Mouse (Mus musculus): ENCODE results near the gene Trio. TPM values are rescaled to one million over a fixed set of nuclear protein-coding genes. Genes with fewer than 3 reads are reported as not detected.

Trio gene
- polyA plus RNA-seq, 1 experiment, result 49.9 TPM

- TF ChIP-seq POLR2A (IDR thresholded peaks at IDR 0.05; ENCODE audit: borderline replicate concordance, low read depth, low read length), result no peak
- TF ChIP-seq CTCF (IDR thresholded peaks at IDR 0.05; ENCODE audit: low read depth, low read length), result no peak
- H3K4me3 ChIP-seq (ENCODE audit: insufficient read depth, low read length), result no peak overlapping the region
- H3K27ac ChIP-seq (ENCODE audit: insufficient read depth, low read depth, low read length), result no peak overlapping the region
- peaks cover 5% of the 10 kb centered on the region; the same call in 1 of the 2 replicates for H3K4me1 ChIP-seq (ENCODE audit: control insufficient read depth, insufficient read depth, low read length)
Measured at GRCm38 (mm10) chr15:27802243-27802642, 223.4 kb downstream of the Trio start.

- TF ChIP-seq CTCF (IDR thresholded peaks at IDR 0.05; ENCODE audit: low read depth, low read length) (no peak), POLR2A (IDR thresholded peaks at IDR 0.05; ENCODE audit: borderline replicate concordance, low read depth, low read length) (no peak)
Measured at GRCm38 (mm10) chr15:27801177-27801576, 224.5 kb downstream of the Trio start.

GRCm38 (mm10) chr15:27797480-27798155 lies 228.0 kb downstream of the Trio start:
- H3K27ac ChIP-seq (ENCODE audit: insufficient read depth, low read depth, low read length), result no peak overlapping the region
- peaks cover 6% of the 10 kb centered on the region; the same call in 1 of the 2 replicates for H3K4me1 ChIP-seq (ENCODE audit: control insufficient read depth, insufficient read depth, low read length)
- TF ChIP-seq POLR2A (IDR thresholded peaks at IDR 0.05; ENCODE audit: borderline replicate concordance, low read depth, low read length), result no peak
- TF ChIP-seq CTCF (IDR thresholded peaks at IDR 0.05; ENCODE audit: low read depth, low read length), result no peak
- no peak overlapping the region for H3K4me3 ChIP-seq (ENCODE audit: insufficient read depth, low read length)

More at GRCm38 (mm10) chr15:27801177-27801576, 224.5 kb downstream of the Trio start:
- H3K4me1 ChIP-seq (ENCODE audit: control insufficient read depth, insufficient read depth, low read length), result peaks cover 6% of the 10 kb centered on the region; the same call in 1 of the 2 replicates
- no peak overlapping the region for H3K4me3 ChIP-seq (ENCODE audit: insufficient read depth, low read length)
- no peak overlapping the region for H3K27ac ChIP-seq (ENCODE audit: insufficient read depth, low read depth, low read length)

GRCm38 (mm10) chr15:27796868-27797222 lies 228.8 kb downstream of the Trio start:
- H3K4me1 ChIP-seq (ENCODE audit: control insufficient read depth, insufficient read depth, low read length), result peaks cover 3% of the 10 kb centered on the region; the same call in 1 of the 2 replicates
- no peak overlapping the region for H3K4me3 ChIP-seq (ENCODE audit: insufficient read depth, low read length)
- TF ChIP-seq CTCF (IDR thresholded peaks at IDR 0.05; ENCODE audit: low read depth, low read length) (no peak), POLR2A (IDR thresholded peaks at IDR 0.05; ENCODE audit: borderline replicate concordance, low read depth, low read length) (no peak)
- no peak overlapping the region for H3K27ac ChIP-seq (ENCODE audit: insufficient read depth, low read depth, low read length)

DNA sequence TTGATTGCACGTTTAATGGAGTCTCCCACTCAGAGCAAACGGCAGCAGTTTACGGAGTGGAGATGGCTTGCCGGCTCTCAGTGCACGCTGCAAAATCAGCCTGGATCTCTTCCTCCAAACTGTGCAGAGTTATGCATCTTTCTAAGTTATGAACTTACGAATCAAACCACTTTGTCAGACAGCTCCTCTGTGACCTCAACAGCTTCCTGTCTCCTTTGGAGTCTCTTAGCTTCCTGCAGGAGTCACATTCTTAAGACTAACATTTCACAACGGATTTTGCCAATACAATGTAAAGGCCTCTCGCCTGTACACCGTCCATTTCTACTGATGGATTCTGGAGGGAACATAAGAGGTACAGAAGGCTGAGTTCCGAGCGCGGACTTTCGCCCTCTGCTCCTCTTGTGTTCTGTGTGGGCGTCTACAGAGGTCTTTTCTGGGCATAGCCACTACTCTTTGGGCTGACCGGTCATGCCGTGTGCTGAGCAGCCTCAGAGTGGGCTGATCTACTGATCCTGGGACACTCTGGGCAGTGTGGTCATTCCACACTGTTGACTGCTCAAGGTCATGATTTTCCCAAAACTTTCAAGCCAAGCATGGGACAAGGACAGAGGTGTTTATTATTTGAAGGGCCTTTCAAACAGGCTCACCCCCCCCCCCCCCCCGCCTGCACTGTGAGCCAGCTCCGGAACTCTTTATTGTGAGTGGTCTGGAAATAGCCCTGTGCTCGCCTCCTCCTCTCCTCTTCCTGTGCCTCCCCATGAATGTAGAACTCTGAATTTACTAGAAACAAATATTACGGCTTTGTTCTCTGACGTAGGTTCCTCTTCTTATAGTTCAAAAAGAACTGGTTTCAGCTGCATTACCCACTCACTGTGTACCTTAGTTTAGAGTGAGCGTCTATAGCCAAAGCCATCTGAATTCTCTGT lies 229.4 kb downstream of the Trio start:
- TF ChIP-seq CTCF (IDR thresholded peaks at IDR 0.05; ENCODE audit: low read depth, low read length) (no peak), POLR2A (IDR thresholded peaks at IDR 0.05; ENCODE audit: borderline replicate concordance, low read depth, low read length) (no peak)
- Histone ChIP-seq H3K4me3 (ENCODE audit: insufficient read depth, low read length) (no peak overlapping the region), H3K27ac (ENCODE audit: insufficient read depth, low read depth, low read length) (no peak overlapping the region), H3K4me1 (ENCODE audit: control insufficient read depth, insufficient read depth, low read length) (peaks cover 3% of the 10 kb centered on the region; the same call in 1 of the 2 replicates)

GRCm38 (mm10) chr15:27793284-27793683 lies 232.4 kb downstream of the Trio start:
- peaks cover 6% of the 10 kb centered on the region; the same call in 1 of the 2 replicates for H3K4me1 ChIP-seq (ENCODE audit: control insufficient read depth, insufficient read depth, low read length)
- TF ChIP-seq CTCF (IDR thresholded peaks at IDR 0.05; ENCODE audit: low read depth, low read length), result no peak
- no peak for TF ChIP-seq POLR2A (IDR thresholded peaks at IDR 0.05; ENCODE audit: borderline replicate concordance, low read depth, low read length)
- H3K4me3 ChIP-seq (ENCODE audit: insufficient read depth, low read length), result no peak overlapping the region
- no peak overlapping the region for H3K27ac ChIP-seq (ENCODE audit: insufficient read depth, low read depth, low read length)

DNA sequence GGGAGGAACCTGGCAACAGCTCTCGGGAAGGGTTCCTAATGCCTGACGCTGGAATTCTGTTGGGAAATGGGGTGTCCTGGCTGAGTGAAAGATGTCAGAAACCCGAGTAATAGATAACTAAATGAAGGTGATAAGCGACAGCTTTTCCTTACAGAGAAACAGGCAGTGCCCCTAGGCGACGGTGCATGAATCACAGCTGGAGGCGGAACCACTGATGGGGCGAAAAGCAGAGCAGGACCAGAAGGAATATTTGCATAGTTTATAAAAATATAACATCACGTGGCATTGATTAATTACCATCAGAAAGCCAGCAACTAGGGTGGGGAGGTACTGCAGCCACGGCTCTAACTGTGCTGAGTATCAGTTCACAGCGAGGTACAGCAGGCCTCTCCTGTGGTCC lies 233.2 kb downstream of the Trio start:
- TF ChIP-seq POLR2A (IDR thresholded peaks at IDR 0.05; ENCODE audit: borderline replicate concordance, low read depth, low read length) (no peak), CTCF (IDR thresholded peaks at IDR 0.05; ENCODE audit: low read depth, low read length) (no peak)
- Histone ChIP-seq H3K4me3 (ENCODE audit: insufficient read depth, low read length) (no peak overlapping the region), H3K27ac (ENCODE audit: insufficient read depth, low read depth, low read length) (no peak overlapping the region), H3K4me1 (ENCODE audit: control insufficient read depth, insufficient read depth, low read length) (peaks cover 6% of the 10 kb centered on the region; the same call in 1 of the 2 replicates)

- H3K27ac ChIP-seq (ENCODE audit: insufficient read depth, low read depth, low read length), result no peak overlapping the region
- TF ChIP-seq POLR2A (IDR thresholded peaks at IDR 0.05; ENCODE audit: borderline replicate concordance, low read depth, low read length) (no peak), CTCF (IDR thresholded peaks at IDR 0.05; ENCODE audit: low read depth, low read length) (no peak)
- H3K4me1 ChIP-seq (ENCODE audit: control insufficient read depth, insufficient read depth, low read length), result peaks cover 5% of the 10 kb centered on the region; the same call in 1 of the 2 replicates
- H3K4me3 ChIP-seq (ENCODE audit: insufficient read depth, low read length), result no peak overlapping the region
Measured at GRCm38 (mm10) chr15:27791141-27791540, 234.5 kb downstream of the Trio start.

GRCm38 (mm10) chr15:27790699-27791098 lies 234.9 kb downstream of the Trio start:
- H3K27ac ChIP-seq (ENCODE audit: insufficient read depth, low read depth, low read length), result no peak overlapping the region
- TF ChIP-seq POLR2A (IDR thresholded peaks at IDR 0.05; ENCODE audit: borderline replicate concordance, low read depth, low read length) (no peak), CTCF (IDR thresholded peaks at IDR 0.05; ENCODE audit: low read depth, low read length) (no peak)
- no peak overlapping the region for H3K4me3 ChIP-seq (ENCODE audit: insufficient read depth, low read length)
- peaks cover 4% of the 10 kb centered on the region; the same call in 1 of the 2 replicates for H3K4me1 ChIP-seq (ENCODE audit: control insufficient read depth, insufficient read depth, low read length)
